Mouse (Mus musculus) heart, adult 2 months (tissue): ENCODE data around the gene Olfr516.

ENCODE experiments used
- CTCF ChIP-seq: fragments of 200-600 bp; IDR thresholded peaks from 2 replicates; pipeline ENCODE4 v1.8.1; 2022; ENCODE audit warnings: antibody characterized with exemption, mild to moderate bottlenecking, moderate library complexity
- POLR2A ChIP-seq: fragments of 200-500 bp; IDR thresholded peaks from 2 replicates; pipeline ENCODE4 v1.6.1; 2011; ENCODE audit warnings: mild to moderate bottlenecking, low read depth, low read length, control low read depth; ENCODE audit not compliant: insufficient read depth

- TF ChIP-seq POLR2A (no peak), CTCF (no peak)
Observed at GRCm38 (mm10) chr7:108872279-108872678, 21.9 kb upstream of the Olfr516 start, which contains the start of gene Olfr517.
